13 mouse cellular contexts compared by ENCODE assay signal in genomic region chr12:83622031-83622755, GRCm38 (mm10).
"Had no signal": no experiment of that assay in that cellular context is flagged by ENCODE, and none has a peak within 500 bp of the region (broad histone marks: within the 10 kb centered on the region; RNA-seq: fewer than 3 reads in every experiment).

No protein-coding gene starts in this region.

- H3K27me3 ChIP-seq: intestine, embryonic 15.5 days; liver, embryonic 13.5 days; lung, embryonic 15.5 days; midbrain, embryonic 12.5 days; neural tube, embryonic 13.5 days had no signal

- DNase-seq: left cerebral cortex, postnatal 4 days; liver, embryonic 13.5 days; liver, postnatal 0 days; lung, postnatal 14 days; right cerebral cortex, postnatal 14 days; thymus, adult 2 months; thymus, postnatal 25 days had no signal

- H3K27ac ChIP-seq: intestine, embryonic 15.5 days; liver, embryonic 13.5 days; lung, embryonic 15.5 days; midbrain, embryonic 12.5 days; neural tube, embryonic 13.5 days; stomach, postnatal 0 days had no signal

- H3K36me3 ChIP-seq: intestine, embryonic 15.5 days; liver, embryonic 13.5 days; lung, embryonic 15.5 days; midbrain, embryonic 12.5 days; neural tube, embryonic 13.5 days had no signal

- ATAC-seq: intestine, embryonic 15.5 days; liver, postnatal 0 days; midbrain, embryonic 16.5 days had no signal

- H3K4me2 ChIP-seq: intestine, embryonic 15.5 days; liver, embryonic 13.5 days; lung, embryonic 15.5 days; midbrain, embryonic 12.5 days; neural tube, embryonic 13.5 days had no signal

- H3K9me3 ChIP-seq: intestine, embryonic 15.5 days; liver, embryonic 13.5 days; lung, embryonic 15.5 days; midbrain, embryonic 12.5 days; neural tube, embryonic 13.5 days had no signal

- H3K4me1 ChIP-seq: intestine, embryonic 15.5 days; liver, embryonic 13.5 days; lung, embryonic 15.5 days; midbrain, embryonic 12.5 days; neural tube, embryonic 13.5 days had no signal

- H3K4me3 ChIP-seq: intestine, embryonic 15.5 days; liver, embryonic 13.5 days; lung, embryonic 15.5 days; midbrain, embryonic 12.5 days; neural tube, embryonic 13.5 days had no signal

- H3K9ac ChIP-seq: intestine, embryonic 15.5 days; liver, embryonic 13.5 days; liver, postnatal 0 days; lung, embryonic 15.5 days; midbrain, embryonic 12.5 days; neural tube, embryonic 13.5 days had no signal
